Mouse (Mus musculus) ES-E14 (cell line): Measurements from ENCODE around the gene Sorcs2.
"Not testable (repeated sequence)": the region's sequence is repeated elsewhere in the genome, so short reads cannot be mapped to it uniquely, and the experiment has no call there.

Source experiments
- CHD2 ChIP-seq: IDR thresholded peaks from 2 replicates; pipeline ENCODE4 v1.6.1; 2014; ENCODE audit warnings: mild to moderate bottlenecking, low read depth, low read length, inconsistent platforms
- ZC3H11A ChIP-seq: IDR thresholded peaks from 2 replicates; pipeline ENCODE4 v1.6.1; 2012; ENCODE audit warnings: low read depth, mild to moderate bottlenecking, inconsistent platforms, low read length, borderline replicate concordance
- ZNF384 ChIP-seq: IDR thresholded peaks from 2 replicates; pipeline ENCODE4 v1.6.1; 2012; ENCODE audit warnings: low read depth, low read length, inconsistent platforms

DNA sequence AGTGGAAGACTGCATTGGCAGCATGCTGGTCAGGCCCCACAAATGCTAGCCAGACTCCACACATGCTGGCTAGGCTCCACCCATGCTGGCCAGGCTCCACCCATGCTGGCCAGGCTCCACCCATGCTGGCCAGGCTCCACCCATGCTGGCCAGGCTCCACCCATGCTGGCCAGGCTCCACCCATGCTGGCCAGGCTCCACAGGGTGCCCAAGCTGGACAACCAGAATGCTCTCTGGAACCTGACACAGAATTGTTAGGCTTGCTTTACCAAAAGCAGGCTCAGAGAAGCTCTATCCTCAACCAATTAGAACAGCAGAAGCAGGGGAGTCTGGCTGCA is 7.4 kb downstream of the Sorcs2 start:
- not testable (repeated sequence) for TF ChIP-seq ZNF384, CHD2, ZC3H11A
